In the genomic region with DNA sequence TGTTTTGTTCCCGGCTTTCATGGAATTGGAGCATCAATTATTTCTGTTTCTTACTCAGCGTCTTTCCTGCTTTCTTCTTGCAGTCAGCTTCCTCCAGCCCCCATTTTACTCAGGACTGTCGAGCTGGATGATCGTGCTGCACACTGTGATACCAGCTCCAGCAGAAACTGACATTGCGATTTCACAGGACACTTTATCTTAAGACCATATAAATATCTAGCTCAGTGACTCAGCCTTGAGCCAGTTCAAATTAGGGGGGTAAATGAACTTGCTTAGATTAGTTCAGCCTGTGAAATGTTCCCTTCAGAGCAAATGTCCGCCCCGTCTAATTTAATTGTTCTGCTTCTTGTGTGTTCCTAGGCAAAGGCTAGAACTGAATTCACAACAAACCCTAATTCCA, we compare ENCODE assay signal across 15 mouse cellular contexts.
"Had no signal": no experiment of that assay in that cellular context is flagged by ENCODE, and none has a peak within 500 bp of the region (broad histone marks: within the 10 kb centered on the region; RNA-seq: fewer than 3 reads in every experiment).

No protein-coding gene starts in this region.

- DNase-seq: liver, postnatal 0 days; right cerebral cortex, postnatal 25 days; spleen, adult 18-20 months; thymus, postnatal 25 days had no signal

- H3K9me3 ChIP-seq: limb, embryonic 10.5 days; limb, embryonic 13.5 days; lung, embryonic 15.5 days; megakaryocyte, embryonic 14.5 days; midbrain, embryonic 10.5 days; midbrain, embryonic 13.5 days; neural tube, embryonic 13.5 days; stomach, embryonic 15.5 days had no signal

- H3K4me1 ChIP-seq: limb, embryonic 10.5 days; limb, embryonic 13.5 days; lung, embryonic 15.5 days; megakaryocyte, embryonic 14.5 days; midbrain, embryonic 10.5 days; midbrain, embryonic 13.5 days; neural tube, embryonic 13.5 days; stomach, embryonic 15.5 days had no signal

- H3K27me3 ChIP-seq: limb, embryonic 13.5 days; lung, embryonic 15.5 days; megakaryocyte, embryonic 14.5 days; midbrain, embryonic 13.5 days; neural tube, embryonic 13.5 days; stomach, embryonic 15.5 days had no signal

- H3K27ac ChIP-seq: limb, embryonic 10.5 days; limb, embryonic 13.5 days; liver, embryonic 14.5 days; lung, embryonic 15.5 days; midbrain, embryonic 10.5 days; midbrain, embryonic 13.5 days; neural tube, embryonic 13.5 days; stomach, embryonic 15.5 days had no signal

- H3K9ac ChIP-seq: limb, embryonic 13.5 days; liver, embryonic 14.5 days; liver, postnatal 0 days; lung, embryonic 15.5 days; midbrain, embryonic 13.5 days; neural tube, embryonic 13.5 days; stomach, embryonic 15.5 days had no signal

- H3K4me3 ChIP-seq: limb, embryonic 10.5 days; limb, embryonic 13.5 days; lung, embryonic 15.5 days; megakaryocyte, embryonic 14.5 days; midbrain, embryonic 10.5 days; midbrain, embryonic 13.5 days; myocyte; neural tube, embryonic 13.5 days; stomach, embryonic 15.5 days had no signal

- ATAC-seq: liver, postnatal 0 days; midbrain, embryonic 13.5 days had no signal

- H3K36me3 ChIP-seq: limb, embryonic 10.5 days; limb, embryonic 13.5 days; lung, embryonic 15.5 days; midbrain, embryonic 10.5 days; midbrain, embryonic 13.5 days; neural tube, embryonic 13.5 days; stomach, embryonic 15.5 days had no signal

- H3K4me2 ChIP-seq: limb, embryonic 13.5 days; liver, embryonic 11.5 days; lung, embryonic 15.5 days; midbrain, embryonic 13.5 days; neural tube, embryonic 13.5 days; stomach, embryonic 15.5 days had no signal
